Mouse (Mus musculus): ENCODE measurements around the gene Icam5. TPM values are rescaled to one million over a fixed set of nuclear protein-coding genes. Genes with fewer than 3 reads are reported as not detected.
"Not testable (repeated sequence)": the region's sequence is repeated elsewhere in the genome, so short reads cannot be mapped to it uniquely, and the experiment has no call there.

Gene Icam5
- polyA plus RNA-seq, 1 experiment from 2014 or later: 0.05 TPM

- peak; percentile 60 for DNase-seq (ENCODE audit: extremely low spot score, low spot score)
- WGBS: 0% methylated on average over 36 of the region's 36 CpGs
Measured at GRCm38 (mm10) chr9:21031251-21031895, 500 bp upstream of the Icam5 start.

DNA sequence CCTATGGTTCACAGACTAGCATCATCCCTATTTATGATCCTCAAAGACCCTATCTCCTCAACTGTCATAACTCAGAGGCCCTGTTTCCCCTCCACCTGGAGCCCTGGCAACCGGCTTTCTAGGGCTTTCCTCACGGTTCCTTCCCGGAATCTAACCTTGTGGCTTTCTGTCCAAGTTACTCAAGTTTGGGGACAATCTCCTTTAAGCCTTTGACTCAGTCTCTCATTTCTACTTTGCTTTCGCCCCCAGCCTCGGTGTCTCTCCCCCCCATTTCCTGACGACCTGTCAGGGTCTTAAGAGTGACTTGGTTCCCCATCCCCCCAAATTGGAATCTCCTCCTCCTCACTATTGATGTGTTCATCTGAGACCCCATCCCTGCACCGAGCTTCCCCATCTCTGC, 618 bp downstream of the Icam5 start:
- DNase-seq (ENCODE audit: extremely low spot score, low spot score): no peak
- Histone ChIP-seq H3K36me3 (replicated peaks) (no peaks in the 10 kb centered on the region), H3K27ac (no peak overlapping the region), H3K4me3 (peak overlapping the region; percentile 50), H3K27me3 (ENCODE audit: poor library complexity, severe bottlenecking) (peaks cover 100% of the 10 kb centered on the region), H3K4me1 (peaks cover 80% of the 10 kb centered on the region), H3K9me3 (no peaks in the 10 kb centered on the region)
- 4% methylated on average over 7 of the region's 7 CpGs for WGBS

More at GRCm38 (mm10) chr9:21031251-21031895, 500 bp upstream of the Icam5 start:
- H3K27ac ChIP-seq: no peak overlapping the region
- no peaks in the 10 kb centered on the region for H3K36me3 ChIP-seq (replicated peaks)
- H3K4me1 ChIP-seq: peaks cover 68% of the 10 kb centered on the region
- peaks cover 100% of the 10 kb centered on the region for H3K27me3 ChIP-seq (ENCODE audit: poor library complexity, severe bottlenecking)
- no peaks in the 10 kb centered on the region for H3K9me3 ChIP-seq
- peak overlapping the region; percentile 50 for H3K4me3 ChIP-seq

DNA sequence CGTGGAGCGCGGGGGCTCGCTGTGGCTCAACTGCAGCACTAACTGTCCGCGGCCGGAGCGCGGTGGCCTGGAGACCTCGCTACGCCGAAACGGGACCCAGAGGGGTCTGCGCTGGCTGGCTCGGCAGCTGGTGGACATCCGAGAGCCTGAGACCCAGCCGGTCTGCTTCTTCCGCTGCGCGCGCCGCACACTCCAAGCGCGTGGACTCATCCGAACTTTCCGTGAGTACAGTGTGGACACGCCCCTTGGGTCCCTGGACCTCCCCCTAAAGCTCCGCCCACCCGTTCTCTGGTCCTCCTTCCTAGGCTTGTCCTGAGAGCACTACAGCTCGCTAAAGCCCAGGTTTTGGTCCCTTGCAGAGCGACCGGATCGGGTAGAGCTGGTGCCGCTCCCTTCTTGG, 1.3 kb downstream of the Icam5 start:
- H3K27ac ChIP-seq: no peak overlapping the region
- peaks cover 81% of the 10 kb centered on the region for H3K4me1 ChIP-seq
- H3K27me3 ChIP-seq (ENCODE audit: poor library complexity, severe bottlenecking): peaks cover 100% of the 10 kb centered on the region
- DNase-seq (ENCODE audit: extremely low spot score, low spot score): peak; percentile 71
- no peaks in the 10 kb centered on the region for H3K9me3 ChIP-seq
- WGBS: under 1% methylated on average over 34 of the region's 34 CpGs
- peak overlapping the region; percentile 50 for H3K4me3 ChIP-seq
- H3K36me3 ChIP-seq (replicated peaks): no peaks in the 10 kb centered on the region

- 1% methylated on average over 17 of the region's 17 CpGs for WGBS
- Histone ChIP-seq H3K36me3 (replicated peaks) (no peaks in the 10 kb centered on the region), H3K4me3 (no peak overlapping the region), H3K27ac (no peak overlapping the region), H3K4me1 (peaks cover 80% of the 10 kb centered on the region), H3K27me3 (ENCODE audit: poor library complexity, severe bottlenecking) (peaks cover 100% of the 10 kb centered on the region), H3K9me3 (peaks cover 6% of the 10 kb centered on the region; the same call in 1 of the 2 replicates)
- peak; percentile 26 for DNase-seq (ENCODE audit: extremely low spot score, low spot score)
Measured at GRCm38 (mm10) chr9:21034481-21035085, 2.7 kb downstream of the Icam5 start.

DNA sequence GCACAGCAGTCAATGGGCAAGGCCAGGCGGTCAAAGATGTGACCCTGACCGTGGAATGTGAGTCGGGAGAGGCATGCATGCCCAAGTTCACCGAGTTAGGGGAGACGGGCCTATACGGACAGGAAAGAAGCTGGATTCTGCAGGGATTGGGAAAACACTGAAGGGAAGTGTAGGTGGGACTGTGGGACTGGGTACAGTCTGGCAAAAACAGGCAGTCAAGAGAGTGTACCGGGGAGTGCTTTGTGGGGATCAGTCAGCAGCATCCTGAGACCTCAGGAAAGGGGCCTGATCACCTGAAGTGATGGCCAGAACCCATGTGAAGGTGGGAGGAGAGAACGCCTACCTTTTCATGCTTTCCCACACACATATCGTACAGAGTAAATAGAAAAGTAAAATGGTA, 3.7 kb downstream of the Icam5 start:
- Histone ChIP-seq H3K36me3 (replicated peaks) (no peaks in the 10 kb centered on the region), H3K4me3 (peak overlapping the region; percentile 24; the same call in 1 of the 2 replicates), H3K9me3 (peaks cover 6% of the 10 kb centered on the region; the same call in 1 of the 2 replicates), H3K27ac (no peak overlapping the region), H3K4me1 (peaks cover 70% of the 10 kb centered on the region), H3K27me3 (ENCODE audit: poor library complexity, severe bottlenecking) (peaks cover 100% of the 10 kb centered on the region)
- WGBS: 10% methylated on average over 9 of the region's 9 CpGs
- DNase-seq (ENCODE audit: extremely low spot score, low spot score): no peak

- Histone ChIP-seq H3K36me3 (replicated peaks) (no peaks in the 10 kb centered on the region), H3K27ac (no peak overlapping the region), H3K4me3 (no peak overlapping the region), H3K9me3 (peaks cover 6% of the 10 kb centered on the region; the same call in 1 of the 2 replicates), H3K27me3 (ENCODE audit: poor library complexity, severe bottlenecking) (peaks cover 100% of the 10 kb centered on the region), H3K4me1 (peaks cover 66% of the 10 kb centered on the region)
- 5% methylated on average over 20 of the region's 20 CpGs for whole genome bisulfite sequencing
- DNase-seq (ENCODE audit: extremely low spot score, low spot score): no peak
Measured at GRCm38 (mm10) chr9:21036161-21036560, 4.3 kb downstream of the Icam5 start.

DNA sequence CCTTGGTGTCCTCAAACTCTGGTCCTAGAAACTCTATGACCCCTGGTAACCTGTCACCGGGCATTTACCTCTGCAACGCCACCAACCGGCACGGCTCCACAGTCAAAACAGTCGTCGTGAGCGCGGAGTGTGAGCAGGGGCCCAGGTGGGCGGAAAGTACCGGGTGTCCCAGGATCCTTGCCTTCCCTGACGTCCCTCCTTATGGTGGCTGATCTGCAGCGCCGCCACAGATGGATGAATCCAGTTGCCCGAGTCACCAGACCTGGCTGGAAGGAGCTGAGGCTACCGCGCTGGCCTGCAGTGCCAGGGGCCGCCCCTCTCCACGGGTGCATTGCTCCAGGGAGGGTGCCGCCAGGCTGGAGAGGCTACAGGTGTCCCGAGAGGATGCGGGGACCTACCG, 4.8 kb downstream of the Icam5 start:
- WGBS: 3% methylated on average over 22 of the region's 22 CpGs
- Histone ChIP-seq H3K4me3 (peak overlapping the region; percentile 49; the same call in 1 of the 2 replicates), H3K9me3 (peaks cover 6% of the 10 kb centered on the region; the same call in 1 of the 2 replicates), H3K36me3 (replicated peaks) (no peaks in the 10 kb centered on the region), H3K27me3 (ENCODE audit: poor library complexity, severe bottlenecking) (peaks cover 99% of the 10 kb centered on the region), H3K4me1 (peaks cover 61% of the 10 kb centered on the region), H3K27ac (no peak overlapping the region)
- DNase-seq (ENCODE audit: extremely low spot score, low spot score): no peak

- peaks cover 6% of the 10 kb centered on the region; the same call in 1 of the 2 replicates for H3K9me3 ChIP-seq
- H3K36me3 ChIP-seq (replicated peaks): no peaks in the 10 kb centered on the region
- peak overlapping the region; percentile 40; the same call in 1 of the 2 replicates for H3K27ac ChIP-seq
- DNase-seq (ENCODE audit: extremely low spot score, low spot score): no peak
- 2% methylated on average over 31 of the region's 31 CpGs for WGBS
- peaks cover 95% of the 10 kb centered on the region for H3K27me3 ChIP-seq (ENCODE audit: poor library complexity, severe bottlenecking)
- peak overlapping the region; percentile 49 for H3K4me3 ChIP-seq
- H3K4me1 ChIP-seq: peaks cover 53% of the 10 kb centered on the region
Measured at GRCm38 (mm10) chr9:21037481-21037891, 5.6 kb downstream of the Icam5 start.

GRCm38 (mm10) chr9:21039779-21040178, 7.9 kb downstream of the Icam5 start:
- no peak overlapping the region for H3K4me3 ChIP-seq
- peaks cover 72% of the 10 kb centered on the region for H3K27me3 ChIP-seq (ENCODE audit: poor library complexity, severe bottlenecking)
- H3K4me1 ChIP-seq: peaks cover 36% of the 10 kb centered on the region
- no peak for DNase-seq (ENCODE audit: extremely low spot score, low spot score)
- H3K27ac ChIP-seq: no peak overlapping the region
- H3K36me3 ChIP-seq (replicated peaks): no peaks in the 10 kb centered on the region
- peaks cover 6% of the 10 kb centered on the region; the same call in 1 of the 2 replicates for H3K9me3 ChIP-seq
- WGBS: 75% methylated on average over 3 of the region's 3 CpGs

- no peak for DNase-seq (ENCODE audit: extremely low spot score, low spot score)
- Histone ChIP-seq H3K9me3 (peaks cover 6% of the 10 kb centered on the region; the same call in 1 of the 2 replicates), H3K27ac (no peak overlapping the region), H3K4me1 (peaks cover 24% of the 10 kb centered on the region), H3K4me3 (no peak overlapping the region), H3K27me3 (ENCODE audit: poor library complexity, severe bottlenecking) (peaks cover 57% of the 10 kb centered on the region), H3K36me3 (replicated peaks) (no peaks in the 10 kb centered on the region)
- 53% methylated on average over 4 of the region's 4 CpGs for WGBS
Measured at GRCm38 (mm10) chr9:21041308-21041707, 9.4 kb downstream of the Icam5 start.

DNA sequence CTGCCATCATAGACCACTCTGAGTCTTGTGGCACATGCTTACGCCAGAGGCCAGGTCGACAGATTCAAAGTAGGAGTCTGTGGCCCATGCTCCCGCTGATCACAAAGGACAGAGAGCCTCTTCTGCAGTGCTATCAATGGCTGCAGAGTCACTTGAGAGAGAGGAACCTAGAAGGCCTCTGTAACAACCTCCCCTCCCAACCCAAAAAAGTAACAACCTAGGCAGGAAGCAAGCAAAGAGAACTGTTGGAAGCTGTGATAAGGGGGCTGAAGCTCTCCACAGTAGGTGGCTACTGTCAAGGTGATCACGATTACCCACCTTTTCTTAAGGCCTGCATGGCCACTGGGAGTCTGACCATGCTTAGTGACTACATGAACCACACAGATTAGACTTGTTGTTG, 11.7 kb downstream of the Icam5 start:
- whole genome bisulfite sequencing: 86% methylated on average over 4 of the region's 4 CpGs
- Histone ChIP-seq H3K36me3 (replicated peaks) (no peaks in the 10 kb centered on the region), H3K27ac (no peak overlapping the region), H3K4me1 (peaks cover 4% of the 10 kb centered on the region; the same call in 1 of the 2 replicates), H3K4me3 (no peak overlapping the region), H3K27me3 (ENCODE audit: poor library complexity, severe bottlenecking) (peaks cover 34% of the 10 kb centered on the region), H3K9me3 (peaks cover 6% of the 10 kb centered on the region; the same call in 1 of the 2 replicates)
- no peak for DNase-seq (ENCODE audit: extremely low spot score, low spot score)

- H3K4me1 ChIP-seq; DNase-seq (ENCODE audit: extremely low spot score, low spot score); H3K9me3 ChIP-seq; H3K4me3 ChIP-seq; H3K27ac ChIP-seq; H3K36me3 ChIP-seq (replicated peaks): not testable (repeated sequence)
- 60% methylated on average over 1 of the region's 1 CpGs for WGBS
- peaks cover 22% of the 10 kb centered on the region for H3K27me3 ChIP-seq (ENCODE audit: poor library complexity, severe bottlenecking)
Measured at GRCm38 (mm10) chr9:21044785-21045184, 12.9 kb downstream of the Icam5 start.

DNA sequence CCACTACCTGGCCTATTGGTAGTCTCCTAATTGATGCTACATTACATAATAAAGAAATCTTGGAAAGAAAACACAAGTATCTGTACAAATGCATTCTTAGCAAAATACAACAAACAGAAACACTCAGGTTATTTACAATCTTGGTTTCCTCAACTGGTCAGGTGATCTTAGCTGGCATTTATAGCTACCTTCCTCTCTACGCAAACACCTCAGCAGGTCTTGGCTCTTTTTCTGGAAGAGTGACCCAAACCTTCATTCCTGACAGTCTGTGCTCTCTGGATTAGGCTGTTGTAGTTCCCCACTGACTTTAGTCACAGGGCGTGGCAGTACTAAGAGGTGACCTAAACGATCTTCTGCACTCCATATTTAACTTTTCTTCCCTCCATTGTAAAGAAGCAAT, 13.4 kb downstream of the Icam5 start:
- no peak for DNase-seq (ENCODE audit: extremely low spot score, low spot score)
- no peak overlapping the region for H3K4me3 ChIP-seq
- no peak overlapping the region for H3K27ac ChIP-seq
- H3K36me3 ChIP-seq (replicated peaks): no peaks in the 10 kb centered on the region
- peaks cover 17% of the 10 kb centered on the region for H3K27me3 ChIP-seq (ENCODE audit: poor library complexity, severe bottlenecking)
- 0 out of 2 replicates have a peak, but pooled peaks cover 3% of the 10 kb centered on the region for H3K4me1 ChIP-seq
- no peaks in the 10 kb centered on the region for H3K9me3 ChIP-seq
- 87% methylated on average over 3 of the region's 3 CpGs for WGBS

All from forebrain, embryonic 10.5 days (tissue).